Mouse (Mus musculus) CD4-positive, CD25-positive, alpha-beta regulatory T cell, adult 4 months (primary cell): ENCODE measurements around the gene Txndc2. TPM values are rescaled to one million over a fixed set of nuclear protein-coding genes. Genes with fewer than 3 reads are reported as not detected.
A peak's percentile ranks its signal among the peaks of the same experiment; 100 is the strongest.

Experiments
- ATAC-seq: one replicate; pipeline ENCODE4 v1.8.0; 2017
- polyA plus RNA-seq, 2 experiments: library from polyadenylated mRNA; unstranded; fragments of 100-300 nt; shearing (Covaris generic); gene quantifications; one replicate each; pipeline ENCODE4 v1.2.1; 2017

The Txndc2 gene
- polyA plus RNA-seq, 2 experiments from 2014 or later = not detected

DNA sequence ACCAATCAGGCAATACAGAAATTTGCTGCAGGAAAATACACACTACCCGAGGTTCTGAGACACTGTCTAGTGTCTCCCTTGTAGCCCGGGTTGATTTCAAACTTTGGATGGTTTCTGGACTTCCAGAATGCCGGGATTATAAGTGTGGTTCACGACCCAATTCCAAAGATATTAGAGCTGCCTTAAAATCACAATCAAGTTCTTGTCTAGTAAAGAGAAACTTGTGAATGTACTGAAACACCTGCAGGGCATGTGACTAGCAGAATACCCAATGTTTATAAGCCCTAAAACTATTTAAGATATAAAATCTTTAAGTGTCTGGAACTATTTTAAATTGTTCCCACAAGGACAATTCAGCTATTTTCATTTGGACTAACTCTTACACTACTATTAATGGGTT, 30.2 kb downstream of the Txndc2 start:
- no peak for ATAC-seq

DNA sequence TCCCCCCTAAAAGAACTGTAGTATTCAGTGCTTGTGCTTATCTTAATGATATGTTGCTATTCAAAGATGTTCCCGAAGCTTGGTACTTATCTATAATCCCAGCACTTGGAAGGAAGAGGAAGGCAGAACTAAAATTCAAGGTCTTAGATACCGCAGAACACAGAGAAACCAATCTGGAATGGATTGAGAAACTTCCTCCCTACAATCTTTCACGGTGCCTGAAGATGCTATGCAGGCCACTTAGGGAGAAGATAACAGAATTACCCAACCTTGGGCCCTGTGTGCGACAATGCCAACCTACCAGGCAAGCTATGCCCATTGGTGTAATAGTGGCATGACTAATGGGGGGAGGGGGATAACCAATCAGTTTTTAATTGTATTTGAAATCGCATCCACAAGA, 33.2 kb downstream of the Txndc2 start:
- ATAC-seq = no peak

DNA sequence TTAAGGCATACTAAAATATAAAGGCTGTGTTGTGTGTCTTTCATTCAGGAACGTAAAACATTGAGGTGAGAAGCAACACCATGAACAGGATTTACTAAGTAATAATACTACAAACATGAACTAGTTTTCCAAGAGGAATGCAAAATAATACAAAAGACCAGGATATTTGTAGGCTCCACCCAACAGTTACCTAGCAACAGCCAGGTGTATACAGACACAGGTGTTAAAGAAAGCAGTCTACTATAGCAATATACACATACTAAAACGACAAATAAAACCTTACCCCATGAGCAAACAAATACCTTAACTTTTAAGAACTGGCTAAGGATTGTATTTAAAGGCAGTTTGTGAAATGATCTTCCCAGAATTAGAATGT, 33.7 kb downstream of the Txndc2 start:
- no peak for ATAC-seq

DNA sequence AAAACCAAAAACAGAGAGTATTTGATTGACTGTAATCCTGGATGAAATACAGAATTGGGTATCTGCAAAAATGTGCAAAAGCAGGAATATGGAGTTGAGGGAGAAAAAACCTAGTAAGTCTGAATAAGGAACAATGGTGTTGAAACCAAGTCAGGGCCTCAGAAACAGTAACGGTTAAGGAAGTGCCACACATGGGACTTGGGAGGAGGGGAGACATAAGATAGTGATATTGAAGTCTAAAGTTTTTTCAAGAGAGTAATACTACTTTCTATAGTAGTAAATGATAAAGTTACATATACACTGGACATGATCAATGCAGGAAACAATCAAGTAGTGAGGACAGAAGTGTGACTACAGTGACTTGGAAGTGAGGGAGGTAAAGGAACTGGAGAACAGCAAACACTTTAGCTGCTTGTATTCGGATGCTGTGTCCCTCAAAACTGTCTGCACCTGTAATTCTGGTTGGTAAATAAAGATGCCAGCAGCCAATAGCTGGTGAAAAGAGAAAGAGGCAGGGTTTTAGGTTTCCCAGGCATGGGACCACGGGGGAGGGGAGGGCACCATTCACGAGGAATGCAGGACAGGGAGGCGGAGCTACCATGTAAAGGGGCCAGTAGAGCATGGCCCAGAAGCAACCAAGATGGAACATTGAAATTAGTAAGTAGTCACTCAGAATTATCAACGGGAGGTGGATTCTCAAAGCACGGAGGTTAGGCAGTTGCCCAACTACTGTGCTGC, 34.2 kb downstream of the Txndc2 start:
- no peak for ATAC-seq

DNA sequence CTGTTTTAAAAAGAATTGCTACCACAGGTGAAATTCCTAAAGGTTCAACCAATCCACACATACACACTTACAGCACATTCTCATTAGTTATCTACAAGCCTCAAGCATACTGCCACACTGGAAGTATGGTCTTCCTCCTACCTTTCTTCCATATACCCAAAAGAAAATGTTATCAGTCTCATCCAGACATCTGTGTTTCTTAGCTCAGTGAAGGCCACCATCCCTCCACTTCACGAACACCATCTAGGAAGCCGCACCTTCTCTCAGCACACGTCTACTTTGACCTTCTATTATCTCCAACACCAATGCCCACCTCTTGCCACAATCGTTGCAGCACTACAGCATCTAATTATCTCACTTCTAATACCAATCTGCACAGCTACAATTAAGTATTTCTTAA, 36.0 kb downstream of the Txndc2 start:
- no peak for ATAC-seq

DNA sequence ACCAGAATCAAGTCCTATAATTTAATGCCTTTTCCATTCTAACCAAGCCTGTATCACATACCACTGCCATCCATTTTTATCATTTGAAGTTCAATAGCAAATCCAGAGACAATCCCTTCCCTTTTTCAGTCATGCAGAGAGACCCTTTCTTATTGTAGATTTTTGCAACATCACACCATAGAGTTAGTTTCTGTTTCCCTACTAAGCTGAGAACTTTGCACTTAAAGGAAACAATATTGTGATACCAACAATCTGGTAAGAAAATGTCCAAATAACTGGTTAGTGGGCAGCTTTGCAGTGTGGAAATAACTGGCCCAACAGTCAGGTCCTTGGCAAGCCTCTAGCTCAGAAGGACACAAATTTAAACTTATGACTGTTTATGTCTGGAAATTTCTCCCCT, 37.1 kb downstream of the Txndc2 start:
- ATAC-seq = no peak

DNA sequence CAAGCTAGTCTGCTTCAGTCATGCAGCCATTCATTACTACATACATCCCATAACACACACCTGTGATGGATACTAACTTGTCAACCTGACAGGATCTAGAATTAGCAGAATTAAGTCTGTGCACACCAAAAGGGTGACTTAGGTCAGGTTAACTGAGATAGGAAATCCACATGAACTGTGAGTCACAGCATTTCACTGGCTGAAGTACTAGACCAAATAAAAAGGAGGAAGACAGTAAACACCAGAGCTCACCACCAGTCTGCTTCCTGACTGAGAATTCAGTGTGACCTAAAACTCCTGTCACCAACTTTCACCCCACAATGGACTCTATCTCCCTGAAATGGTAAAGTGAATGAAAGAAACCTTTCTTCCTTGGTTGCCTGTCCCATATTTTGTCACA, 37.7 kb downstream of the Txndc2 start:
- ATAC-seq = peak; percentile 58

DNA sequence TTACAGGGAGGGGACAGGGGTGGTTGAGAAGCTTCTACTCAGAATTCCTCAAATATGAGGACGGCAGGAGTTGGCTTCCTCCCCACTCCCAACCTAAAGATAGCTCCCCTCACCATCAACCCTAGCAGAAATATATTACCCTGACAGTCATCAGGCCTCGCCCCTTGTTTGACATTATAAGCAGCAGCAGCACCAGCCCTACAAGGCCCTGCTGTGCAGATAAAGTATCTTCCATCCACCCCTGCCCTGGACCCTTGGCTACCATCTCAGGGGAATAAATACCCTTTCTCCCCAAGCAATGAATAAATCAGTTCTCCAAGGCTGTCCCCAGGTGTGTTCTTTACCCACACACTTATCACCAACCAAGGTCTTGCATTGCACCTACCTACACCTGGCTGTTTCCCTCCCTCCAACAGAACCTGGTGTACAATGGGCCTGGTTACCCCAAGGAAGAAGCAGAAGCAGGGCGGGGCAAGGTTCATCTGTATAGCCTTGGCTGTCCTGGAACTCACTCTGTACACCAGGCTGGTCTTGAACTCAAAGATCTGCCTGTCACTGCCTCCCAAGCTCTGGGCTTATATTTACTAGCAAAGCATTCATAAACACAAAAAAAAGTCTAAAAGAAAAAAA, 44.0 kb downstream of the Txndc2 start:
- ATAC-seq = no peak

DNA sequence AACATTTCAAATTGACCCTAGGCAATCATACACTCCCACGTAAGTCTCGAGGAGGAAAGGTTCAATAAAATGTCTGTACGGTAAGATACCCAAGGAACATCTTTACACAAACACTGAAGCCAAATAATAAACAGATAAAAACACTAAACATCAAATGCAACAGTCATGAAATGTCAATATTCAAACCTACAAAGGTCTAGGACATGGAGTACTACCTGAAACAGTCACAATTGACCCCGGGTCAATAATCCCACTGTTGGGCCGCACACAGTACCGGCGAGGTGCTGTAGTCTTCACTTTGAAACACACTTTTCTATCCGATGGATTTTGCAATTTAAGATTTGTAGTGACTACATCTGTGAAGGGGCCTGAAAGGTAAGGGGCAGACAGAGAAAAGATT, 47.3 kb downstream of the Txndc2 start:
- no peak for ATAC-seq

Other genes with a start within 250 kb of the Txndc2 start
- gene Tmem232, start 101.4 kb downstream of the Txndc2 start, polyA plus RNA-seq = not detected
- gene Vapa, start 28.6 kb downstream of the Txndc2 start, polyA plus RNA-seq = 10 to 100 TPM; 24.0 to 50.2 TPM
- 1 to 10 TPM; 3.3 to 4.2 TPM for gene Rab31, start 130.6 kb upstream of the Txndc2 start, polyA plus RNA-seq
- gene Ppp4r1, start 140.4 kb upstream of the Txndc2 start, polyA plus RNA-seq = 10 to 100 TPM; 25.1 to 30.4 TPM
- gene Ralbp1, start 243.6 kb upstream of the Txndc2 start, polyA plus RNA-seq = 10 to 100 TPM; 45.5 to 62.2 TPM